Mouse (Mus musculus): ENCODE results near the gene Gm21680. TPM values are rescaled to one million over a fixed set of nuclear protein-coding genes. Genes with fewer than 3 reads are reported as not detected.
"Not testable (repeated sequence)": the region's sequence is repeated elsewhere in the genome, so short reads cannot be mapped to it uniquely, and the experiment has no call there.

The Gm21680 gene
- not detected in 2 replicates for polyA plus RNA-seq (2012)

GRCm38 (mm10) chr5:25972563-25972962 is at the start of gene Gm21680:
Gene Gm21680, minus strand, starts transcription at chr5:25972663.
- TF ChIP-seq GATA1 (IDR thresholded peaks at IDR 0.05; ENCODE audit: low read length), result not testable (repeated sequence)

GRCm38 (mm10) chr5:26004698-26005097 is 32.2 kb upstream of the Gm21680 start, which contains the start of gene Gm1979:
Gene Gm1979, minus strand, starts transcription at chr5:26004798.
- TF ChIP-seq GATA1 (IDR thresholded peaks at IDR 0.05; ENCODE audit: low read length), result not testable (repeated sequence)

GRCm38 (mm10) chr5:25988550-25988949 is 16.1 kb upstream of the Gm21680 start, which contains the start of gene Gm21698:
Gene Gm21698, minus strand, starts transcription at chr5:25988650.
- not testable (repeated sequence) for TF ChIP-seq GATA1 (IDR thresholded peaks at IDR 0.05; ENCODE audit: low read length)

GRCm38 (mm10) chr5:25954317-25954716 is 18.1 kb downstream of the Gm21680 start, which contains the start of gene Gm21671:
Gene Gm21671, minus strand, starts transcription at chr5:25954417.
- not testable (repeated sequence) for TF ChIP-seq GATA1 (IDR thresholded peaks at IDR 0.05; ENCODE audit: low read length)

- not testable (repeated sequence) for TF ChIP-seq GATA1 (IDR thresholded peaks at IDR 0.05; ENCODE audit: low read length)
Measured at GRCm38 (mm10) chr5:25942281-25942680, 30.2 kb downstream of the Gm21680 start, which contains the start of gene Gm21663. Gene Gm21663, minus strand, starts transcription at chr5:25942381.

Other genes with a start within 250 kb of the Gm21680 start
- 6.3 and 8.0 TPM in 2 replicates for gene Actr3b, start 212.7 kb downstream of the Gm21680 start, polyA plus RNA-seq (2012)
- gene Gm21663, start 30.3 kb downstream of the Gm21680 start, polyA plus RNA-seq (2012), result not detected in 2 replicates
- not detected in 2 replicates for gene Gm21671, start 18.2 kb downstream of the Gm21680 start, polyA plus RNA-seq (2012)
- not detected in 2 replicates for gene Gm21698, start 16.0 kb upstream of the Gm21680 start, polyA plus RNA-seq (2012)
- gene Gm1979, start 32.1 kb upstream of the Gm21680 start, polyA plus RNA-seq (2012), result not detected in 2 replicates
- not detected in 2 replicates for gene Gm5862, start 50.3 kb upstream of the Gm21680 start, polyA plus RNA-seq (2012)
- not detected in 2 replicates for gene Speer4a, start 66.9 kb upstream of the Gm21680 start, polyA plus RNA-seq (2012)
- not detected in 2 replicates for gene Gm7347, start 85.9 kb upstream of the Gm21680 start, polyA plus RNA-seq (2012)
- gene Gm10471, start 116.6 kb upstream of the Gm21680 start, polyA plus RNA-seq (2012), result not detected in 2 replicates
- not detected in 2 replicates for gene 5031410I06Rik, start 132.7 kb upstream of the Gm21680 start, polyA plus RNA-seq (2012)
- not detected in 2 replicates for gene Gm10220, start 148.8 kb upstream of the Gm21680 start, polyA plus RNA-seq (2012)